15 mouse cellular contexts compared by ENCODE assay signal in the genomic region with DNA sequence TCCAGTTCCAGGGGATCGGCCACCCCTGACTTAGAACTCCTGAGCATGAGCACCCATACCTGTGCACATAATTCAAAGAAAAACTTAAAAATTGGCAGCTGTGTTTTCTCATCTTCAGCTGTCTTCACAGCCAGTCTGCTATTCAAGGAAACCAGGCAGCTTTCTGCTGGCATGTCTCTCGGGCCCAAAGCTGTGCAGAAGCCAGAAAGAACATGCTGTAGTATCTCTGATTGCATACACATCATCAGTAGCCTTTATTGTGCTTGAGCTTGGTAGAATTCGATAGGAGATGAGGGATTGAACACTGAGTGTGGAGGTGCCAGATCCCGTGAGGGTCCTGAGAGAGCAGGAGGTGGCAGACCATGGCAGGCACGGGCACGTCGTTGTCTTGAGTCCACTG.
"Had no signal": no experiment of that assay in that cellular context is flagged by ENCODE, and none has a peak within 500 bp of the region (broad histone marks: within the 10 kb centered on the region; RNA-seq: fewer than 3 reads in every experiment).

No protein-coding gene starts in this region.

- H3K27ac ChIP-seq: kidney, postnatal 0 days; limb, embryonic 15.5 days; liver, embryonic 12.5 days; midbrain, embryonic 10.5 days; neural tube, embryonic 15.5 days had no signal

- H3K36me3 ChIP-seq: liver, embryonic 12.5 days had no signal

- H3K9me3 ChIP-seq: limb, embryonic 15.5 days; neural tube, embryonic 15.5 days had no signal

- ATAC-seq: intestine, postnatal 0 days; liver, embryonic 12.5 days had no signal

- H3K4me2 ChIP-seq: limb, embryonic 15.5 days; liver, embryonic 12.5 days; lung, embryonic 14.5 days; neural tube, embryonic 15.5 days had no signal

- H3K4me3 ChIP-seq: limb, embryonic 15.5 days; liver, embryonic 12.5 days; midbrain, embryonic 10.5 days; myocyte; neural tube, embryonic 15.5 days had no signal

- H3K9ac ChIP-seq: limb, embryonic 15.5 days; liver, embryonic 12.5 days; lung, embryonic 14.5 days; neural tube, embryonic 15.5 days had no signal

- H3K27me3 ChIP-seq: limb, embryonic 15.5 days; neural tube, embryonic 15.5 days had no signal

- DNase-seq: kidney, adult 9 months; kidney, postnatal 36 days; lung, embryonic 14.5 days; lung, postnatal 10 days; lung, postnatal 4 days; midbrain, embryonic 14.5 days; thymus, adult 2 months; thymus, postnatal 25 days had no signal
